Mouse (Mus musculus): ENCODE measurements around the gene Umad1.

DNA sequence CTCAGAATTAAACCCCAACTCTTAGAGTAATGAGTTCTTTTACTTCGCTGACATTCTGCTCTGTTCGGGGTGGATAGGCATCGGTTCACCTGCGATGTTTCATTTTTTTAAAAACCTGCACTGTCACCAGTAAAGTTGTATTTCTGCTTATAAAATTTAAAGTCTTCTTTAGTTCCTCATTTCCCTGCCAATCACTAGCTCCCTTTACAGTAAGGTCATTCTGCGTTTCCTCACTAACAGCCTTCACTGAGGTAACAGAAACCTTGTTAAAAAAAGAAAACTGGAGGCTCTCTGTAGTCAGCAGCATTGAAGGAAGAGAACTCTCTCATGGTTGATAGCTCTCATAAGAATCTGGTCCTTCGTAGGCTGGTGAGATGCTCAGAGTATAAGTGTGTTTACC, 80.4 kb downstream of the Umad1 start:
- TF ChIP-seq FLI1 (IDR thresholded peaks at IDR 0.05; ENCODE audit: low read length) = no peak
- no peak for TF ChIP-seq GATA1 (IDR thresholded peaks at IDR 0.05; ENCODE audit: borderline replicate concordance, low read length)
